In the genomic region with DNA sequence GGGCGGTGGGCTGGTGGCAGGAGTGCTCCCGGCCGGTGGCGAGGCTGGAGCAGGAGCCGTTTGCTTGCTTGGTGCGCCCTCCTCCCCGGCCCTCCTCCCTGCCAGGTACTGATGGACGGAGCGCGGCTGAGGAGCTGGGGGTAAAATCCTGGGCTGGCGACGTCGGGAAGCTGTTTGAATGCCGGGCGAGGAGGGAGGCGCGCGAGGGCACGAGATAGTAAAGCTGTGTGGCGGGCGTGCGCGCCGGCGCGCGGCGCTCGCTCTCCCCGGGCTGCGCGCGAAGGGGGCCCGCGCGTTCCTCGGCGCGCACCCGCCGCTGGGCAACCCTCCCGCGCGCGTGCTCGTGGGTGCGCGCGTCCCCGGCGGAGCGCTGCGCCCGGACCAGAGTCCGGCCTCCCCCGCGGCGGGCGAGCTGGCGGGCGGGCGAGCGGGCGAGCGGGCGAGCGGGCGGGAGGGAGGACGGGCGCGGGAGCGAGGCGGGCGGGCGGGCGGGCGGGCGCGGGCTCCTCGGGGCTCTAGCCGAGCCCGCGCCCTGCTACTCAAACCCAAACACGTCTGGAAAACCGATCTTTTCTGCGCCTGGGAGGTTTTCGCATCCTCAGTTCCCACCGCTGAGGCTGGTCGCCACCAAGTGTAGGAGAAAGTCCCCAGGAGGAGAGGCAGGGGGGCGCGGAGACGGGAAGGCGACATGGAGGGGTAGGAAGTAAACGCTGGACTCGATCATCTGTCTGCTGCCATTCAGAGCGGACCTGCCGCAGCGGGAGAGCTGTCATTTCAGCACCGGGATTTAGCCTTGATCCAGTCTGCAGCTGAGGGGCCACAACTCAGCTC, we compare ENCODE assay signal across 8 mouse cellular contexts. TPM values are rescaled to one million over a fixed set of nuclear protein-coding genes. Genes with fewer than 3 reads are reported as not detected.
DNase-seq lines count a peak whose midpoint lies in the region; ATAC-seq and TF ChIP-seq lines count a peak whose summit lies in the region.

No protein-coding gene starts in this region.

- no peak overlapping the region for H3K4me3 ChIP-seq in thymus, adult 2 months (ENCODE audit: control insufficient read depth, insufficient read depth, low read length)

- no peaks in the 10 kb centered on the region for H3K36me3 ChIP-seq in thymus, adult 2 months (ENCODE audit: control insufficient read depth, insufficient read depth, low read length)

- TF ChIP-seq CTCF in thymus, adult 2 months (IDR thresholded peaks at IDR 0.05; ENCODE audit: borderline replicate concordance, control insufficient read depth, extremely low read depth, insufficient read depth, low read length, poor library complexity): no peak

- TF ChIP-seq POLR2A in thymus, adult 2 months (IDR thresholded peaks at IDR 0.05; ENCODE audit: control insufficient read depth, extremely low read depth, insufficient read depth, low read length, poor library complexity): no peak

- no peak overlapping the region for H3K27ac ChIP-seq in thymus, adult 2 months (ENCODE audit: control insufficient read depth, insufficient read depth, low read length)

- ATAC-seq in megakaryocyte progenitor cell, adult 5-6 weeks (replicated peaks; ENCODE audit: poor library complexity): peak; percentile 14; the same call in 1 of the 2 replicates

- no peaks in the 10 kb centered on the region for H3K4me1 ChIP-seq in thymus, adult 2 months (replicated peaks; ENCODE audit: control insufficient read depth, insufficient read depth, low read length)

- DNase-seq in left cerebral cortex, adult 18-20 months (ENCODE audit: low spot score in 2 of 2): peak; percentile 68 to 83
- no peak for DNase-seq in left cerebral cortex, adult 11 months (ENCODE audit: low spot score)
- peak; percentile 83 for DNase-seq in embryo, embryonic 10 days (ENCODE audit: low spot score)
- peak; percentile 19 to 26 for DNase-seq in gastrocnemius, postnatal 4 days (ENCODE audit: low spot score in 2 of 2)
- peak; percentile 62 to 84 for DNase-seq in layer of hippocampus, adult 18-20 months (ENCODE audit: low spot score in 2 of 2)
- DNase-seq in right cerebral cortex, postnatal 4 days: peak; percentile 82
- DNase-seq in thymus, adult 2 months: no peak

- H3K27me3 ChIP-seq in thymus, adult 2 months (ENCODE audit: control insufficient read depth, insufficient read depth, low read length): no peaks in the 10 kb centered on the region

- 12% methylated on average over 92 of the region's 99 CpGs for WGBS in thymus, adult 2 months

RNA-seq across cellular contexts. Expression of a gene that starts 0.6 kb away (rescaled TPM):
- 10 to 100 TPM; 91.4 to 92.2 TPM for total RNA-seq in left cerebral cortex, adult 18-20 months (2021)
- 1 to 10 TPM; 2.1 to 2.3 TPM for total RNA-seq in gastrocnemius, postnatal 4 days (2021)
- 100 to 1,000 TPM in 1 of 2 experiments, 10 to 100 TPM in 1; 97.8 to 105 TPM for total RNA-seq in layer of hippocampus, adult 18-20 months (2021)
- total RNA-seq in megakaryocyte progenitor cell, adult 5-6 weeks (2015): not detected in 2 replicates
- not detected in 2 replicates for total RNA-seq in megakaryocyte progenitor cell, adult 5-6 weeks (2017)
- 0.03 and 0.05 TPM in 2 replicates for polyA plus RNA-seq in thymus, adult 2 months (2012; rRNA removed)

Comparison
In these comparisons a context has a peak if more than half of its experiments do, and no peak if none do; other contexts are left out.
1. DNase-seq: peak in left cerebral cortex, adult 18-20 months (2 of 2), embryo, embryonic 10 days (single experiment), gastrocnemius, postnatal 4 days (2 of 2), layer of hippocampus, adult 18-20 months (2 of 2) and right cerebral cortex, postnatal 4 days (single experiment); none in left cerebral cortex, adult 11 months (single experiment) and thymus, adult 2 months (single experiment).
2. RNA of a gene that starts 0.6 kb away (total RNA-seq): 97.8 to 105 TPM in layer of hippocampus, adult 18-20 months and 91.4 to 92.2 TPM in left cerebral cortex, adult 18-20 months; 2.1 to 2.3 TPM in gastrocnemius, postnatal 4 days and not detected in megakaryocyte progenitor cell, adult 5-6 weeks; every median in the first group is over 10 times any median in the second.